Mouse (Mus musculus) CD4-positive, CD25-positive, alpha-beta regulatory T cell, adult 4 months (primary cell): ENCODE measurements around the gene Slit3. TPM values are rescaled to one million over a fixed set of nuclear protein-coding genes. Genes with fewer than 3 reads are reported as not detected.

Experiments used
- ATAC-seq: one replicate; pipeline ENCODE4 v1.8.0; 2017
- polyA plus RNA-seq, 2 experiments: library from polyadenylated mRNA; unstranded; fragments of 100-300 nt; shearing (Covaris generic); gene quantifications; one replicate each; pipeline ENCODE4 v1.2.1; 2017

Slit3 gene
- polyA plus RNA-seq, result not detected

DNA sequence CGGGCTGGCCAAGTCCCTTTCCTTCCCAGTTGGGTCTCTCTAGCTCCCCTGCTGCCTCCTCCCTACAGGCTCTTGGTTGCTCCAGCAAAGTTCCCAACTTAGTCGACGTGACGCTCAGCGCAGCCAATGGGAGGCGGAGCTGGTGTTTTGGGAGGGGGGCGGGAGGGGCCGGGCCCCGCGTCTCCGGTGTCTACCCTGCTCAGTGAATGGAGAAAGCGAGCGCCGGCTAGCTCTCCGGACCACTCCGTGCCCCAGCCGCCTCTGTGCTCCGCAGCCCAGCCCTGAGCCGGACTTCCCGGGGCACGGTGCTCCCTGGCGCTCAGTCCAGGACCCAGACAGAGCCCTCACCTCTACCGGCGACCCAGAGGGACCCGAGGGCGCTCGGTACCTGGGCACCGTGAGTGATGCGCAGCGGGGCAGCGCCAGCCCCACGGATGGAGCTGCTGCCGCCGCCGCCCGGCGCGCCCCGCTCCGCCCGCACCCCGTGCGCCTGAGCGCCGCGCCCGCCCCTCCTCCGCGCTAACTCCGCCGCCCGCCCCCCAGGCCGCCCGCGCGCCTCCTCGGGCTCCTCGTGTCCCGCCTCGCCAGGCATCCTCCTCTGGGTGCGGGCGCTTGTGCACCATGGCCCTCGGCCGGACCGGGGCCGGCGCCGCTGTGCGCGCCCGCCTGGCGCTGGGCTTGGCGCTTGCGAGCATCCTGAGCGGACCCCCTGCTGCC, at the start of gene Slit3:
Gene Slit3 (plus strand): TSS at position 331 of the 717 bp plus-strand sequence.
- no peak for ATAC-seq

DNA sequence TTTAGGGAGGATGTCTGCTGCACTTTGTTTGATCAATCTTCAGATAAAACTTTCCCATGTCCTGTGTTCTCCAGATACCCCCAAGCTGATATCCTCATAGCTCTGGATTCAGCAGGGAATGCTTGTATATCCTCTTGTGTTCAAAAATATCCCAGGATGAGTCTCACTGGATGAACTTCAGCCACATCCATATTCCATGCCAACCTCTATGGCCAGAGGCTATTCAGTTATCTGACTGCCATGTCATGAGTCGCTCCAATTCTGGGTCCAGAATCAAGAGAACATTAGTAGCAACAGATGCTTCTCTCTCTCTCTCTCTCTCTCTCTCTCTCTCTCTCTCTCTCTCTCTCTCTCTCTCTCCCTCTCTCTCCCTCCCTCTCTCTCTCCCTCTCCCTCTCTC, 49.6 kb upstream of the Slit3 start:
- ATAC-seq, result no peak

DNA sequence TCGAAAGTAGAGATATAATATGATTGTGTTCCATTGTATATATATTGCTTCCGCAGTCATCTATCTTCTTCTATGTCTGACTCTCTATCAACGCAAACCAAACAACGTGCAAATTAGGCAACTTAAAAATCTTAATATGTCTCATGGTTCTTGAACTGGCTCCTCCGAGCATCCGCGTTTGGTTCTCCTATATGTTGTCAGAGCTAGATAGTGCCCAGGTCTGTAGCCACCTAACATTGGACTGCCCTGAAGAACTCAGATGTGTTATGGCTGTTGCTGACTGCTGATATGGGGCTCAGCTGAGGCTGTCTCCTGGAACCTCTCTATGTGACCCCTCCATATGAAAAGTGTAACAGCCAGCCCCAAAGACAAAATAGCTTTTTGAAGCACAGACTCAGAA, 45.6 kb upstream of the Slit3 start:
- ATAC-seq, result no peak

DNA sequence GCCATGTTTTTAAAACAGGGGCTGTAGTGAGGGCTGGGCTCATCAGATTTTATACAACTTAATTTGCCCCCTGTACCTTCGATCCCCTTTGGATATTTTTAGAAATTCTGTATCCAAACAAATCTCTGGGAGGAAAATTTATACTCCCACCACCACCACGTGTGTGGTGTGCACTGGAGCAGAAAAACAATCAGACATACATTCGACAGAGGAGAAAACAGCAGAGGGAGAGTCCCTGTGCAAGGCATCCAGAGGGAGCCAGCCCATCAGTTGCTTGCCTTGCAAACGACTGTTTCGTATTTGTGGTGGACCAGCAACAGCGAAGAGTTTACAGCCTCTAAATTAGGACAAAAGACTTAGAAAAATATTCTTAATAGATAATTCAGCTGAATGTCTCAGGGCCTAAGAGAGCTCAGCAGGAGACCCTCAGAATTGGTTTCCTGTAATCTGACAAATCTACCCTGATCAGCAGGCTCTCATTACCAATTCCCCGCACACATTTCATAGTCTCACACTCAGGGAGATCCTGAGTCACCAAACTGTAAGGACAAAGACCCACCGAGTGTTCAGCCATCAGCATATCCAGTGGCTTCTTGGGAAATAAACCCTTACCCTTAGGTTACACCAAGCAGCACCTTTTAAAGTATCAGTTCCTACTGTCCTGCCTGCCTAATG, 40.4 kb upstream of the Slit3 start:
- no peak for ATAC-seq

DNA sequence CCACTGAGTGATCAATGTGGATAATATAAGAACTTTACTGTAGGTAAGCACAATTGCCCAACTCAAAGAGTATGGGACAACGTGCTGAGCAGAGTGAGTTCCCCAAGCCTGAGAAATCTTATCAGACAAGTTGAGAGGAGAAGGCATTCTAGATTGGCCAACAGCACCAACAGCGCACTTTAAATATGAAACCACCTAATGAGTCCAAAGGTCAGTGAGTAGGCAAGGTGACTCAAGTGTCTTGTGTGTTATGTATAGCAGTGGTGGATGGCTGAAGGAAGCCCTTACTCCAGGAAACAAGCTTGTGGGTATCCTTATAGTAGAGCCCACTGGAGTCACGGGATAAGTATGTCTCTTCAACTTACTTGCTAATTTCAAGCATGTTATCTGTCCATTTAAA, 38.7 kb upstream of the Slit3 start:
- no peak for ATAC-seq

DNA sequence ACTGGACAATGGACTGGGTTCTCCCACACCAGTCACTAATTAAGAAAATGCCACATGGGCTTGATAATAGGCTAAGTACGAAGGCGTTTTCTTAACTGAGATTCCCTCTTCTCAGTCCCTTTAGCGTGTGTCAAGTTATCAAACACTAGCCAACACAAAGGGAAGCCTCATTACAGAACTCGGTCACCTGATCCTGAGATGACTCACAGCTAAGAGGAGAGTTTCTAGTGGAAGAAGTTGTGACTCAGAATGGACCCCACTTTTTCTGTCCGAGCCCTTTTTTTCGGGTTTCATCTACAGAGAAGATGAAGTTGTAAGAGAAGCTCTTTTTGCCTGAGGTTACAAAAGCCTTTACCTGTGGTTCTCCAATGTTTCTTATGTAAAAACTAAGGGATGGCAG, 38.0 kb upstream of the Slit3 start:
- no peak for ATAC-seq

DNA sequence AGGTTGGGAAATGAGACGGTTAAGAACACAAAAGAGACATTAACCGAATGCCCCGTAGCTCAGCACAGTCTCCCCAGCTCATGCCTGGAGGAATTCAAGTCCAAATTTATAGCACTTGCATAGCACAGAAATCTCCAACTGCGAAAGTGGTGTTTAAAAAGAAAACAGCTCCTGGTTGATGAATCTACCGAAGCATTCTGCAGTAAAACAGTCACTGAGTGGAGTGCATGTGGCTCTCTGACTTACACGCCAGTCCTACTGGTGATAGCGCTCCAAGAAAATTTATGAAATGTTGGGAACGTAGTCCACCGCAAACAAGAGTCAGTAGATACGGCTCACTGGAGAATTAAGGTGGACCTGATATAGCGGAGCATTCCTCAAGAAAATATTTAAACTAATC, 35.7 kb upstream of the Slit3 start:
- ATAC-seq, result no peak

DNA sequence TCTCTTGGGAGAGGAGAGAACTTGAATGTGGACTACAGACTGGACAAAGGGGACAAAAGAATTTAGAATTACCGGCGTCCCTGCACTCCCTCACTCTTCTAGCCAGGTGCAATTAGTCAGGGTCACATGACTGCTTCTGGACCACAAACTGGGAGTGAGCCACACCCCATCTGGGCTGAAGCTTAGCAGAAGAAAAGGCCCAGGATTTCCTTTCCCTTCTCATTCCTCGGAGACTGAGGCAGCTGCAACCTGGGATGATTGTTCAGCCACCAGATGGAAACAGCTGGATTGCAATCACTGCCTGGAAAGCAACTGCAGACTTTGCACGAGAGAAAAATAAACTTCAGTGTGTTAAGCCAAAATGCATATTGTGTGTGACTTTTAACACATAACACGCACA, 35.0 kb upstream of the Slit3 start:
- ATAC-seq, result no peak

DNA sequence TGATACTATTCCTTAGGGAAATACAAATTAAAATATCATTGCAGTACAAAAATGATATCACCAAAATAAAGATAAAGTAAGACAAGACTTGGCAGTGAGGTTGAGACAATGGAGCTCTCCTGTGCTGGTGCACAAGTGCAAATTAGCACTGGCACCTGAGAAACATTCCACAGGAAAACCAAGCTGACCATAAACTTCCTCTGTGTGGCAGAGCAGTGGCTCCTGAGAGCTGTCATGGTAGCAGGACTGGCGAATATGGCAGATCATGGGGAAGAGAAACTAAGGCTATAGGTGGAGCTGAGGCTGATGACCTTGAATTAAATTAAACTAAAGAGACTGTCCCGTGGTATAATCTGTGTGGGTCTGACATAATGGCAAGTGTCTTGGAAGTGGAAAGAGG, 33.6 kb upstream of the Slit3 start:
- no peak for ATAC-seq

DNA sequence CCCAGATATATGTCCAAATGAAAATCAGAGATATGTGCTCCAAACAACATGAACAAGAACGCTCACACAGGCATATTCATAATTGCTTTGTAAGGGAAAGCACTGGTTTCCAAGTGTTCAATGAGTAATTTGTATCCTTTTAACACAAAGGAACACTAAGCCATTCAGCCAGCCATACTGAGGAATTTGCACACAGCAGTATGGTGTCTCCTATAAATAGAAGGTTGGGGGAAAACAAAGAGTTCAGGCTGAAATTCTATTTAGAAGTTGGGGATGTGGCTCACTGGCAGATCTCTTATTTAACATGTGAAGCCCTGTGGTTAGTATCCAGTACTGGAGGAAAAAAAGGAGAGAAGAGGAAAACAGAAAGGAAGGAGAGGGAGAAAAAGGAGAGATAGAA, 32.9 kb upstream of the Slit3 start:
- ATAC-seq, result no peak

DNA sequence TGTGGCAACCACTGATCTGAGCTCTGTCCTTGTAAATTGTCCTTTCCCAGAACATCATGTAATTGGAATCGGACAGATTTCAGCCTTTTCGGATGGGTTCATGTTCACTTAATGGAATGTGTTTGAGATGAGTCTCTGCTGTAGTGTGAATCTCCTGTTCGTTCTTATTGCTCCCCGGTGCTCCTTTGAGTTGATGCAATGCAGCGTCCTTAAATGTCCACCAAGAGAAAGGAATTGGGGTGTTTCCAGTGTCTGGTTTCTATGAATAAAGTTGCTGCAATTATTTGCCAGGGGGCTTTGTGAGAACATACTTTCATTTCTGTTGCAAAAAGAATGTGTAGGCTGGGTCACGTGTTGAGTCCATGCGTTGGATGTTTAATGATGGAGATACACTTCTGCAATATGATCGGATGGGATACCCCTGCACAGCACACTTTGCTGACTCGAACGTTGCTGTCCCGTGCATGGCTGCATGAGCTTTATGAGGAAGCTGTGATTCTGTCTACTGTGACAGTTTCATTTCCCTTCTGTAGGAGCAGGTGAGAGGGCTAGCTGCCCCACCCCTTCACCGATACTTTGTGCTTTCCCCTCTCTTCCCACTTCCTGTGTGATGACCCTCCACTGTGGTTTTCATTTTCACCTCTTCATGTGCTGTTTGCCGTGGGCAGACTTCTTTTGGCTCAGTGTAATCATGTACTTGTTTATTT, 30.2 kb upstream of the Slit3 start:
- ATAC-seq, result no peak

DNA sequence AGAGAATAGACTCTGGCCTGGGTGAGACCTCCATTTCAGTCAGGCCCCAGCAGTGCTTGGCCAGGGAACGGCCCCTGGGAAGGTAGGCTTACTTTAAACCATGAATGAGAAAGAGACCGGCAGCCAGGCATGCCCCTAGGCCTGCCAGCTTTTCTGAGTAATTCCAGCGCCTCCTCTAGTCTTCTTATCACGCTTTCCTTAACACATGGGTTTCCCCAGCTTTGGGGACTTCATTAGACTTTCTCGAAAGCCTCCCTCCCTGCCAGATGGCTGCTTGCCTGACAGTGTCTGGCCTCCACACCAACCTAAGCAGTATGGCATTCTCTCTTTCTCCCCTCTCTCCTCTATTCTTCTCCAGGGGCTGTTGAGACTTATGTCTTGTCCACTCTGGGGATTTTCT, 24.5 kb upstream of the Slit3 start:
- no peak for ATAC-seq

DNA sequence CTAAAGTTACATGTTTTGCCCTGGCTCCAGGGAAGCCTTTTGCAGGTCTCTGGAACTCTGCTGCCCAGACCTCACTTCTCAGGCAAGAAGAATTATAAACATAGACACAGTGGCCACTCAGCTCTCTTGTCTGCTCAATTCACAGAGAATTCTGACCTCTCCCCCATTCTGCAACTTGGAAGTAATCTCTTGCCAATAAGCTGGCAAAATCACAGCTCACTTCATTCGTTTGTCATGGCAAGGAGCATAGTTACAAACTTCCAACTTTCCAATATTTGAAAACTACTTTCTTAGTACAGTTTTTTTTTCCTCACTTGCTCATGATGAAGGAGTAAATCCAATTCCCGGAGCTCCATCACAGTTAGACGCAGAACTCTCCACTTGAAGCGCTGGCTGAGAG, 11.2 kb upstream of the Slit3 start:
- no peak for ATAC-seq

DNA sequence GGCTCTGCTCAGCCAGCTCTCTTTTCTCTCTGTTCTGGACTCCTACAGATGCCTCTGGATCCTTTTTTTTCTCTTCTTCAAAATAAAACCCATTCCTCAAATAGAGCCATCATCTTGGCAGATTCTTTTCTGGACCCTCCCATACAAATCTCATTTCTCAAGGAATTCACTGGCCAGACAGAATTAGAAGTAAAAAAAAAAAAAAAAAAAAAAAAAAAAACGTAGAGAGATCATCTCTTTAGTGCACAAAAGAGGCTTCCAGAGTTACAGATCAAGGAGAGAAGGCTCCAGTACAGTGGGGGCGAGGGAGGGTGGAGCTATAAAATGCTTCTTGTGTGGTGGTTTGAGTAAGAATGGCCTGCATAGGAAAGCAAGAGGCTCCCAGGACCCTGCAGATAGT, 10.2 kb upstream of the Slit3 start:
- no peak for ATAC-seq

DNA sequence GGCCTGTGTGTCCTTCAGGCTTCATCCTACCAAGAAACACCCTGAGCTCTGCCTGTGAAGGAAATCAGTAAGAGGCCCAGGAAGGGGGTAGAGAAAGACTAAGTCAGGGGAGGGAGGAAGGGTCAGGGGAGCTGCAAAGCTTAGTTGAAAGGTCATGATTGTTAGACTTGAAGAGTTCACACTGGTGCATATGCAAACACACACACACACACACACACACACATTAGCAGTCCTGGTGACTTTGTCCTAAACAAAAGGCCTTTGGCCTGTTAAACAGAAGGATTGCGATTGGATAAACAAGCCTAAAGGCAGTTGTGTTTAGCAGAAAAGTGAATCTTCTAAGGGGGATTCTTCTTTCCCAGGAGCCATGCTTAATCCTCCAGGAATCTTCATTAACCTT, 7.7 kb upstream of the Slit3 start:
- no peak for ATAC-seq

DNA sequence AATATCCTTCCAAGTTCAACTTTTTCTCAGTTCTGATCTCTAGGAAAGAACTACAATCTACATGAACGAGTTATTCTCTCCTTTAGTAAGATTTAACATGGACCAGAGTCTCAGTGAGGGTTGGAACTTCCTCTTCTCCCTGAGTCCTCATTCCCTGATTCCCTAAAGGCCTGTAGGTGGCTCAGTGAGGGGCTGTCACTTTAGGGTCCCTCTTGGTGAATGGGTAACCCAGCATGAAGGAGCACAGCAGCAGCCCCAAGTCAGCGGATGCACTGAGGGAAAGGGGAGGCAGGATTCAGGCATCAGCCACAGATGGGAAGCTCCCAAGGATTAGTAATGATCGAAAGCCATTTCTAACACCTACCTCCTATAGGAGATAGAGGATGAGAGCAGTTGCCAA, 4.6 kb upstream of the Slit3 start:
- ATAC-seq, result no peak

DNA sequence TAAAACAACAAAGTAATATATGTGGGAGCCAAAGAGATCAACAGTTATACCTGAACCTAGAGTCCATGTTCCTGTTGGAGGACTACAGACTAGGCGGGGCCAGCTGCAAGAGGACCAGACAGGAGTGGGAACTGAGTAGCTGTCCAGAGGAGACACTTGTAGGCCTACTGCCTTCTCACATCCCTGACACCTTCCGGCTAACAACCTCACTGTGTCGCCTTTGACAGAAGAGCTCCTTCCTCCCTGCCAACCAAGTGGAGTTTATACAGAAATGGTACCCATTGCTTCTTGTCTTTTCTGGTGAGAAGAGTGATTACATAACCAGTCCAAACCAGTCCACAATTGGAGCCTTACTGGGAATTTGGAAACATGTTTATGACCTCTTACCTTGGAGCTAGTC, 3.2 kb upstream of the Slit3 start:
- no peak for ATAC-seq

DNA sequence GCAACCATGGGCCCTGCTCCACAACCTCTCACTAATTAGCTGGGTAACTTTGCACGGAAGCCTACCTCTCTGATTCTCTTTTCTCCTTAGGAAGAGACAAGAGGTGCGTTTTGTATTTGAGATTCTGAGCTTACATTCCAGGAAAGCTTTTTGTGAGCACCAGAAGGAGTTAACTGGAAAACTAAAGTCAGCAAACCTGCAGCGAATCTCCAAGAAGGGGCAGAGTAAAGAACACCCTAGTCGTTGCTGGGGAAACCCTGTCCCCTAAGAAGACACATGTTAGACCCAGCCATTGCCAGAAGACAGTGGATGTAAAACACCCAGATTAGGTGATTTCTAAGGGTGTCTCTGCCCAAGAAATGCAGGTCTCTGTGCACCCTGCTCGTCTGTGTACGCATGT, 2.3 kb upstream of the Slit3 start:
- ATAC-seq, result no peak

DNA sequence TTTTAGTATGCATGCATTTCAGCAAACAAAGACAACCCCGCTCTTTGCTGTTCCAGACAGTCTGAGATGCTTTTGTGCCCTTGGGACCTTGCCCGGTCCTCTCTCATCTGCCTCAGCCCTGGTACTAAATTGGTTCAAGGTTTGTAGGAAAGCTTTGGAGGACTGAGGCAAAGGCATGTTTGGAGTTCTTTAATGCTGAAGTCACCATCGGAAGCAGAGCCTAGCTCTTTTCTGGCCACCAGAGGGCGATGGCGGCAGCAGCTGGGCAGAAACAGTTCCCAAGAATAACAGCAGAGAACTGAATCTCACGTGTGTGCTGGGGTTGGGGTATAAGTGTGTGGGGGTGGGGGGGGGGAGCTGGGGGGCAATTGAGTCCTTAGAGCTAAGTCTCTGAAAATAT, 1.7 kb upstream of the Slit3 start:
- ATAC-seq, result no peak

DNA sequence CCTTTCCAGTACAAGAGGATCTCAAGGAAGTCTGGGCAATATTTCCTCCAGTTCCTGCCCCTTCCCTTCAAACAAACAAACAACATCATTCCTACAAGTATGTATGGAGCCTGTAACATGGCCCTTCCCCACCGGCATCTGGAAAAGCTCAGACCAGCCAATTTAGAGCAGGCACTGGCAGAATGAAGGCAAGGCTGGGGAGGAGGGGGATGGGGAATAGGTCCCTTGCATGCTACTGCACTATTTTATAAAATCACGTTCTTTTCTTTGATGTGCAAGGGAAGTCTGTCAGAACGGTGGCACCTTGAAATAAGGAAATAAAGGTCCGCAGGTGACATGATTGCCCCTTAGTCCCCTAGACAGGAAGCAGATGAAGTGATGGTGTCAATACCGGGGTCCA, 948 bp upstream of the Slit3 start:
- ATAC-seq, result no peak

DNA sequence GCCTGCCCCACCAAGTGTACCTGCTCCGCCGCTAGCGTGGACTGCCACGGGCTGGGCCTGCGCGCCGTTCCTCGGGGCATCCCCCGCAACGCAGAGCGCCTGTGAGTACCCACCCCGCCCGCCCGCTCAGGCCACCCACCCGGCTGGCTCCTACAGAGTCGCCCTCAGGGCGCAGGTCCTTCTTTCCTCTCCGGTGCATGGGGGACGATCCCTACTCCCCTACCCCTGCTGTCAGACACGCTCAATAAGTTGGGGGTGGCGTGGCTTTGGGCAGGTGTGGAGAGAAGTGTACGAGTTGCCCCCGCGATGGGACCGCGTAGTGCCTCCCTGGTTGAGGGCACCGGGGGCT, 561 bp downstream of the Slit3 start:
- ATAC-seq, result no peak

DNA sequence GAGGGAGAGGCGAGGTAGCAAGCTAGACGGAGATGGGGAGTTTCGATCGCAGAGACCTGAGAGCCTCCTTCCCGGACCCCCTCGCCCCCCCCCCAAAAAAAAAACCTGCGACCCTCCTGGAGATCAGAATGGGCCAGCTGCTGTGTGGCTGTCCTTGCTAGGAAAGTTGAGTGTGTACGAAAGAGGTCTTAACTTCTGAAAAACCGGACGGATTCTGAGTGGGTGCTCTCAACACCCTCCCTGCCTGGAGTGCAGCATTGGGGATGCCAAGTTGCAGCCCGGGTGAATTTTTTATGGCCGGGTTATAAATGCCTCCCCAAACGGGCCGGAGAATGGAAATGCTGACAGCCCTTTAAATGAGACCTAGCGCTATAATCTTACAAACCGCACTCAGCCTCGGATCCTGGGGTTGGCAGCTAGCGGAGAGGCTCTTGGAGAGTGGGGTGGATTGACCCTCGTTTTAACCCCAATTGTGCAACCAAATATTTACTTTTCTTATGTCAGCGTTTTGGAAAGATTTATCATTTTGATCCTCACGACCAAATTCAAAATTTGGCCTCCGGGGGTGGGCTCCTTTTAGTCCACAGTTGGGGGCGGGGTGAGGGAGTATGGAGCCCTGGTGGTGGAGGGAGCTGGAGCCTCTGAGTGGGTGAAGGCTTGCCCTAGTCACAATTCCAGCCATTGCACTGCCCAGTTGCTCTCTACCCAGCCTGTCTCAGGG, 1.2 kb downstream of the Slit3 start:
- no peak for ATAC-seq

DNA sequence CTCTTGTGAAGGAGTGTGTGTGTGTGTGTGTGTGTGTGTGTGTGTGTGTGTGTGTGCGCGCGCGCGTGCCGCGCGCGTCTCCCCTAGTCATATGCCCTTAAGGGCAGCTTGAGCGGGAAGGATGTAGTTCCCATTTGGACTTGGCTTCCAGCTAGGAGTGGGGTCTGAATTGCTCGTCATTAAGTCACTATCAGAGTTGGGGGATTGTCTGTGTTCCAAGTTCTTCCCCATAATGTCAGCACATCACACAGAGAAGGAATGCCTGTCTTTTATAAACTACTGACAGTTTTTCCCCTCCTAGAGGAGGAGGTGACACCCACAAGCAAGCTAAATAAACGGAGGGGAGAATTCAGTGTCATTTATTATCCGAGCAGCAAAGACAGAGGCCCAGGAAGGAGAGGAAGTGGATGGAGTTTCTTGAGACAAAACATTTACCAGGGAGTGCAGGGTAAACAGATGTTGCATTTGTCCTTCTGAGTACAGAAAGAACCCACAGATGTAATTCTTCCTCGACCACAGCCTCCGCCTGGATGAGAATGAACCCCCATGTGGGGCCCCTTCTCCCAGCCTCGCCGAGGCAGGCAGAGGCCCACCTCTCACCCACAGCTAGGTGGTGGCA, 3.6 kb downstream of the Slit3 start:
- ATAC-seq, result no peak
